Mouse (Mus musculus): ENCODE measurements at regions not wholly inside any gene's neighbourhood (a gene's known extent, or its start where the extent isn't known, plus 50 kb on each side); places are given as distances from the start of the nearest gene placed in this dataset.

GRCm38 (mm10) chr12:31173512-31173911 is 67.1 kb upstream of the Gm6993 start:
- no peak for DNase-seq

GRCm38 (mm10) chr12:31179536-31179935 is 61.0 kb upstream of the Gm6993 start:
- no peak for DNase-seq

GRCm38 (mm10) chr12:31183632-31184031 is 56.9 kb upstream of the Gm6993 start:
- no peak for DNase-seq

GRCm38 (mm10) chr12:31184217-31184975 is 56.2 kb upstream of the Gm6993 start:
- no peak for DNase-seq

- no peak for DNase-seq
Measured at GRCm38 (mm10) chr12:31185177-31185932, 55.2 kb upstream of the Gm6993 start.

GRCm38 (mm10) chr12:31185933-31186845 is 54.4 kb upstream of the Gm6993 start:
- no peak for DNase-seq

GRCm38 (mm10) chr12:31188011-31188576 is 52.5 kb upstream of the Gm6993 start:
- DNase-seq = no peak

GRCm38 (mm10) chr12:31190265-31190664 is 50.3 kb upstream of the Gm6993 start:
- no peak for DNase-seq

Data from right cerebral cortex, postnatal 14 days (tissue).